Mouse (Mus musculus) c-Kit-positive CD71-positive TER-119-positive erythroid progenitor cells, embryonic 14.5 days (primary cell): ENCODE data around the gene Rap1gap2.
A peak's percentile ranks its signal among the peaks of the same experiment; 100 is the strongest.

Experiments
- DNase-seq: peaks from one replicate; pipeline ENCODE4 v3.0.0-alpha.2; 2013; ENCODE audit warnings: low spot score

The Rap1gap2 gene

GRCm38 (mm10) chr11:74621974-74622669 is 11.4 kb upstream of the Rap1gap2 start:
- DNase-seq, result peak; percentile 77

GRCm38 (mm10) chr11:74619956-74620300 is 9.2 kb upstream of the Rap1gap2 start:
- DNase-seq, result no peak

GRCm38 (mm10) chr11:74619201-74619955 is 8.7 kb upstream of the Rap1gap2 start, which contains the start of gene Ccdc92b:
Ccdc92b (plus strand) TSS chr11:74619605.
- DNase-seq, result peak; percentile 75

GRCm38 (mm10) chr11:74615571-74615970 is 4.9 kb upstream of the Rap1gap2 start:
- no peak for DNase-seq

- DNase-seq, result no peak
Observed at GRCm38 (mm10) chr11:74613428-74613827, 2.7 kb upstream of the Rap1gap2 start.

GRCm38 (mm10) chr11:74611437-74611836 is 722 bp upstream of the Rap1gap2 start:
- DNase-seq, result no peak

- no peak for DNase-seq
Observed at GRCm38 (mm10) chr11:74610068-74610467, 647 bp downstream of the Rap1gap2 start.

- no peak for DNase-seq
Observed at GRCm38 (mm10) chr11:74602286-74602685, 8.4 kb downstream of the Rap1gap2 start.

GRCm38 (mm10) chr11:74597990-74598337 is 12.8 kb downstream of the Rap1gap2 start:
- DNase-seq, result no peak

GRCm38 (mm10) chr11:74597283-74597989 is 13.3 kb downstream of the Rap1gap2 start:
- no peak for DNase-seq

- no peak for DNase-seq
Observed at GRCm38 (mm10) chr11:74592246-74592645, 18.5 kb downstream of the Rap1gap2 start.

- no peak for DNase-seq
Observed at GRCm38 (mm10) chr11:74590691-74591090, 20.0 kb downstream of the Rap1gap2 start.

- DNase-seq, result no peak
Observed at GRCm38 (mm10) chr11:74590239-74590596, 20.5 kb downstream of the Rap1gap2 start.

GRCm38 (mm10) chr11:74589401-74590238 is 21.1 kb downstream of the Rap1gap2 start:
- DNase-seq, result no peak

GRCm38 (mm10) chr11:74586401-74586800 is 24.3 kb downstream of the Rap1gap2 start:
- DNase-seq, result no peak

- no peak for DNase-seq
Observed at GRCm38 (mm10) chr11:74584946-74585723, 25.6 kb downstream of the Rap1gap2 start.

GRCm38 (mm10) chr11:74583824-74584349 is 26.8 kb downstream of the Rap1gap2 start:
- DNase-seq, result no peak

GRCm38 (mm10) chr11:74582464-74582863 is 28.3 kb downstream of the Rap1gap2 start:
- DNase-seq, result no peak

- DNase-seq, result peak; percentile 53
Observed at GRCm38 (mm10) chr11:74581333-74581732, 29.4 kb downstream of the Rap1gap2 start.

- DNase-seq, result peak; percentile 81
Observed at GRCm38 (mm10) chr11:74577068-74577467, 33.6 kb downstream of the Rap1gap2 start.

GRCm38 (mm10) chr11:74575940-74576339 is 34.8 kb downstream of the Rap1gap2 start:
- no peak for DNase-seq
